Mouse (Mus musculus): ENCODE measurements around the gene Cirbp. TPM values are rescaled to one million over a fixed set of nuclear protein-coding genes. Genes with fewer than 3 reads are reported as not detected.

Gene Cirbp
- polyA plus RNA-seq, 1 experiment, result 105 TPM

- H3K4me1 ChIP-seq (ENCODE audit: control insufficient read depth, insufficient read depth, low read length), result 0 out of 2 replicates have a peak, but pooled peaks cover 2% of the 10 kb centered on the region
- no peaks in the 10 kb centered on the region for H3K27me3 ChIP-seq (ENCODE audit: control insufficient read depth, insufficient read depth, low read length)
- no peak overlapping the region for H3K27ac ChIP-seq (ENCODE audit: control insufficient read depth, insufficient read depth, low read depth, low read length)
- TF ChIP-seq CTCF (IDR thresholded peaks at IDR 0.05; ENCODE audit: control insufficient read depth, insufficient read depth, insufficient replicate concordance, low read depth, low read length) (no peak), POLR2A (IDR thresholded peaks at IDR 0.05; ENCODE audit: control insufficient read depth, low read depth, low read length) (no peak)
- H3K36me3 ChIP-seq (ENCODE audit: control insufficient read depth, insufficient read depth, low read length), result no peaks in the 10 kb centered on the region; the same call in none of the 2 replicates
- no peak overlapping the region for H3K4me3 ChIP-seq (ENCODE audit: control insufficient read depth, low read depth, low read length)
Measured at GRCm38 (mm10) chr10:80123932-80124562, 41.7 kb upstream of the Cirbp start.

- no peak overlapping the region for H3K27ac ChIP-seq (ENCODE audit: control insufficient read depth, insufficient read depth, low read depth, low read length)
- H3K27me3 ChIP-seq (ENCODE audit: control insufficient read depth, insufficient read depth, low read length), result no peaks in the 10 kb centered on the region
- H3K4me3 ChIP-seq (ENCODE audit: control insufficient read depth, low read depth, low read length), result no peak overlapping the region
- H3K4me1 ChIP-seq (ENCODE audit: control insufficient read depth, insufficient read depth, low read length), result peaks cover 3% of the 10 kb centered on the region; the same call in 1 of the 2 replicates
- H3K36me3 ChIP-seq (ENCODE audit: control insufficient read depth, insufficient read depth, low read length), result no peaks in the 10 kb centered on the region; the same call in 1 of the 2 replicates
- no peak for TF ChIP-seq POLR2A (IDR thresholded peaks at IDR 0.05; ENCODE audit: control insufficient read depth, low read depth, low read length)
- TF ChIP-seq CTCF (IDR thresholded peaks at IDR 0.05; ENCODE audit: control insufficient read depth, insufficient read depth, insufficient replicate concordance, low read depth, low read length), result no peak
Measured at GRCm38 (mm10) chr10:80127920-80128319, 37.9 kb upstream of the Cirbp start.

- TF ChIP-seq CTCF (IDR thresholded peaks at IDR 0.05; ENCODE audit: control insufficient read depth, insufficient read depth, insufficient replicate concordance, low read depth, low read length), result no peak
- TF ChIP-seq POLR2A (IDR thresholded peaks at IDR 0.05; ENCODE audit: control insufficient read depth, low read depth, low read length), result no peak
- Histone ChIP-seq H3K36me3 (ENCODE audit: control insufficient read depth, insufficient read depth, low read length) (no peaks in the 10 kb centered on the region; the same call in 1 of the 2 replicates), H3K4me3 (ENCODE audit: control insufficient read depth, low read depth, low read length) (no peak overlapping the region), H3K27ac (ENCODE audit: control insufficient read depth, insufficient read depth, low read depth, low read length) (no peak overlapping the region), H3K27me3 (ENCODE audit: control insufficient read depth, insufficient read depth, low read length) (no peaks in the 10 kb centered on the region), H3K4me1 (ENCODE audit: control insufficient read depth, insufficient read depth, low read length) (peaks cover 3% of the 10 kb centered on the region; the same call in 1 of the 2 replicates)
Measured at GRCm38 (mm10) chr10:80129846-80130245, 35.9 kb upstream of the Cirbp start.

GRCm38 (mm10) chr10:80130403-80131031, 35.3 kb upstream of the Cirbp start:
- Histone ChIP-seq H3K4me1 (ENCODE audit: control insufficient read depth, insufficient read depth, low read length) (peaks cover 3% of the 10 kb centered on the region; the same call in 1 of the 2 replicates), H3K4me3 (ENCODE audit: control insufficient read depth, low read depth, low read length) (no peak overlapping the region)

GRCm38 (mm10) chr10:80131316-80131951, 34.4 kb upstream of the Cirbp start:
- H3K36me3 ChIP-seq (ENCODE audit: control insufficient read depth, insufficient read depth, low read length), result no peaks in the 10 kb centered on the region; the same call in 1 of the 2 replicates

More at GRCm38 (mm10) chr10:80130403-80131031, 35.3 kb upstream of the Cirbp start:
- no peaks in the 10 kb centered on the region for H3K27me3 ChIP-seq (ENCODE audit: control insufficient read depth, insufficient read depth, low read length)
- no peak for TF ChIP-seq CTCF (IDR thresholded peaks at IDR 0.05; ENCODE audit: control insufficient read depth, insufficient read depth, insufficient replicate concordance, low read depth, low read length)
- TF ChIP-seq POLR2A (IDR thresholded peaks at IDR 0.05; ENCODE audit: control insufficient read depth, low read depth, low read length), result no peak
- H3K36me3 ChIP-seq (ENCODE audit: control insufficient read depth, insufficient read depth, low read length), result no peaks in the 10 kb centered on the region; the same call in 1 of the 2 replicates
- H3K27ac ChIP-seq (ENCODE audit: control insufficient read depth, insufficient read depth, low read depth, low read length), result no peak overlapping the region

GRCm38 (mm10) chr10:80131952-80132350, 33.8 kb upstream of the Cirbp start:
- Histone ChIP-seq H3K4me1 (ENCODE audit: control insufficient read depth, insufficient read depth, low read length) (peaks cover 6% of the 10 kb centered on the region), H3K27ac (ENCODE audit: control insufficient read depth, insufficient read depth, low read depth, low read length) (no peak overlapping the region), H3K4me3 (ENCODE audit: control insufficient read depth, low read depth, low read length) (peak overlapping the region; percentile 50), H3K27me3 (ENCODE audit: control insufficient read depth, insufficient read depth, low read length) (no peaks in the 10 kb centered on the region), H3K36me3 (ENCODE audit: control insufficient read depth, insufficient read depth, low read length) (no peaks in the 10 kb centered on the region; the same call in 1 of the 2 replicates)
- TF ChIP-seq POLR2A (IDR thresholded peaks at IDR 0.05; ENCODE audit: control insufficient read depth, low read depth, low read length), result no peak
- TF ChIP-seq CTCF (IDR thresholded peaks at IDR 0.05; ENCODE audit: control insufficient read depth, insufficient read depth, insufficient replicate concordance, low read depth, low read length), result no peak

More at GRCm38 (mm10) chr10:80131316-80131951, 34.4 kb upstream of the Cirbp start:
- peak; percentile 19; the same call in 1 of the 2 replicates for TF ChIP-seq CTCF (IDR thresholded peaks at IDR 0.05; ENCODE audit: control insufficient read depth, insufficient read depth, insufficient replicate concordance, low read depth, low read length)
- TF ChIP-seq POLR2A (IDR thresholded peaks at IDR 0.05; ENCODE audit: control insufficient read depth, low read depth, low read length), result peak; percentile 22; the same call in 1 of the 2 replicates
- Histone ChIP-seq H3K4me1 (ENCODE audit: control insufficient read depth, insufficient read depth, low read length) (peaks cover 3% of the 10 kb centered on the region; the same call in 1 of the 2 replicates), H3K27ac (ENCODE audit: control insufficient read depth, insufficient read depth, low read depth, low read length) (no peak overlapping the region), H3K27me3 (ENCODE audit: control insufficient read depth, insufficient read depth, low read length) (no peaks in the 10 kb centered on the region), H3K4me3 (ENCODE audit: control insufficient read depth, low read depth, low read length) (peak overlapping the region; percentile 50)

Data from testis, adult 2 months (tissue).